ENCODE assay signal across 21 mouse cellular contexts in the genomic region with DNA sequence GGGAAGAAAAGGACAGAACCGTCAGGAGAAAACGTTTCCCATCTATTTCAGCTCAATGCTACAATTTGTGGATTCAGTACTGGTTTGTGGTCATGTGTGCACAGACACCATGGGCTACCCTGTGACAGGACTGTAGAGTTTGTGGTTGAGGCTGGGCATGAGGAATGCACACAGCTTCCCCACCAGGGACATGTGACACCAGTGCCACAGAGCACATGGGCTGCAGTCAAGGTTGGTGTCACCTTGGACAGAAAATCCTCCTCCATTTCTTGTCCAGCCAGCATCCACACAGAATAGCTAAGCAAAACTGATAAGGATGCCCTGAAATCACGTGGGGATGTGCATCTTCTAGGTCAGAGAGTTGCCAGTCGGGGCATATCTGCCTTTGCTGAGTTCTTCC. TPM values are rescaled to one million over a fixed set of nuclear protein-coding genes. Genes with fewer than 3 reads are reported as not detected.
"Had no signal": no experiment of that assay in that cellular context is flagged by ENCODE, and none has a peak within 500 bp of the region (broad histone marks: within the 10 kb centered on the region; RNA-seq: fewer than 3 reads in every experiment).

No protein-coding gene starts in this region.

- H3K27ac ChIP-seq: limb, embryonic 15.5 days; liver, embryonic 13.5 days; lung, embryonic 15.5 days; midbrain, embryonic 13.5 days; neural tube, embryonic 15.5 days had no signal

- ATAC-seq: liver, postnatal 0 days; midbrain, embryonic 13.5 days had no signal

- H3K9me3 ChIP-seq: limb, embryonic 15.5 days; liver, embryonic 13.5 days; lung, embryonic 15.5 days; midbrain, embryonic 13.5 days; neural tube, embryonic 15.5 days had no signal

- H3K4me3 ChIP-seq: limb, embryonic 15.5 days; liver, embryonic 13.5 days; lung, embryonic 15.5 days; midbrain, embryonic 13.5 days; myocyte; neural tube, embryonic 15.5 days had no signal

- H3K4me2 ChIP-seq: limb, embryonic 15.5 days; liver, embryonic 13.5 days; lung, embryonic 15.5 days; midbrain, embryonic 13.5 days; neural tube, embryonic 15.5 days had no signal

- DNase-seq: layer of hippocampus, adult 9-11 months; layer of hippocampus, postnatal 36 days; liver, embryonic 13.5 days; liver, postnatal 0 days; right cerebral cortex, adult 18-20 months; right cerebral cortex, postnatal 25 days; thymus, postnatal 36 days had no signal

- H3K27me3 ChIP-seq: limb, embryonic 15.5 days; liver, embryonic 13.5 days; lung, embryonic 15.5 days; midbrain, embryonic 13.5 days; neural tube, embryonic 15.5 days had no signal

- H3K9ac ChIP-seq: limb, embryonic 15.5 days; liver, embryonic 13.5 days; liver, postnatal 0 days; lung, embryonic 15.5 days; midbrain, embryonic 13.5 days; neural tube, embryonic 15.5 days had no signal

- H3K36me3 ChIP-seq: limb, embryonic 15.5 days; liver, embryonic 13.5 days; lung, embryonic 15.5 days; midbrain, embryonic 13.5 days; neural tube, embryonic 15.5 days had no signal

RNA-seq across cellular contexts. Expression of a gene that starts 39.1 kb away (rescaled TPM):
- total RNA-seq: layer of hippocampus, adult 18-20 months; layer of hippocampus, postnatal 36 days; left cerebral cortex, adult 8-10 months; left cerebral cortex, postnatal 25 days had no signal
- polyA plus RNA-seq: kidney, adult 2 months; kidney, embryonic 16.5 days; limb, embryonic 11.5 days; limb, embryonic 15.5 days; liver, embryonic 13.5 days; liver, postnatal 0 days; lung, embryonic 15.5 days; midbrain, embryonic 13.5 days; myocyte; neural tube, embryonic 11.5 days; neural tube, embryonic 15.5 days; small intestine, adult 2 months; thymus, postnatal 0 days had no signal
